Mouse (Mus musculus) cerebellum, adult 2 months (tissue): Measurements from ENCODE around the gene Syf2.

Source experiments
- CTCF ChIP-seq: fragments of 200-500 bp; IDR thresholded peaks from 2 replicates; pipeline ENCODE4 v1.5.1; 2011; ENCODE audit warnings: low read depth, mild to moderate bottlenecking, control low read depth, low read length, moderate library complexity, borderline replicate concordance; ENCODE audit not compliant: insufficient read depth
- POLR2A ChIP-seq: fragments of 200-500 bp; IDR thresholded peaks from 2 replicates; pipeline ENCODE4 v1.6.1; 2011; ENCODE audit warnings: low read length, control low read depth, borderline replicate concordance; ENCODE audit not compliant: insufficient read depth

- TF ChIP-seq POLR2A, result no peak
- no peak for TF ChIP-seq CTCF
Measured at GRCm38 (mm10) chr4:134967887-134968604, 37.3 kb downstream of the Syf2 start.
